Mouse (Mus musculus): ENCODE measurements around the gene Fhl2.

Gene Fhl2

DNA sequence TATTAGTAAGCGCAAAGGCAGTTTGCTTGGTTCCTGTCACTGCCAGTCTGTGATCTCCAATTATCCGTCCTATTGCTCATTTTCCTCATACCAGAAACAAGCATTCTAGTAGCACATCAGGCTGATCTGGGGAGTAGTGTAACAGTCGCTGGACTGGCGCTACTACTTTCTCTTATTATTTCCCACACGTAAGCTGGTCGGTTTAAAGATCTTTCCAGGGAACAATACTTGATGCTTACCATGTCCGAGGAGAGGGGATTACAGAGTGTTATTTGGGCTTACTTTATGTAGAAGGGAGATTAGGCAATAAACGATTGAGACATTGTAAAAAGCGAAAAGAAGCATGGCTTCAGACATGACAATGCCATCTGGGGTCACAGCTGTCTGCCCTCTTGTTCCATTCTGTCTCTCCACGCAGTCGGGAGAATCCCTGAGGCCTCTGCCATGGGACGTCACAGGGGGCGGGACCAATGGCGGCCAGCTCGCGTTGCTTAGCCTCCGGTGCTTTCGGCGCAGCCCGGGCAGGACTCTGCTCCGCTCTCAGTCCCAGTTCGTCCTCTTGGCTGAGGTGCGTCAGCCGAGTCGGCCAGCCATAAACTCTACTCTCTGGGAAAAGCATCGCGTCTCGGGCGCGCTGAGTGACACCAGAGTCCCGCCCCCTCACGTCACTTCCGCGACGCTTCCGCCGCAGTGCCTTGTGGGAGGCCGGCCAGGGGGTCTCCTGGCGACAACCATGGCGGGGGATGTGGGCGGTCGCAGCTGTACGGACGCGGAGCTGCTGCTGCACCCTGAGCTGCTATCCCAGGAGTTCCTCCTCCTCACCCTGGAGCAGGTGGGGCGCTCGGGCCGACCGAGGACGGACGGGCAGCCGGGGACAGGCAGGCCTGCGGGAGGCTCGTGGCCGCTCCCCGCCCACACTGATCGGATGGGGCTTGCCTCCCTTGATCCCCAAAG, 98.5 kb downstream of the Fhl2 start, which contains the start of the genes Tgfbrap1 and AI597479:
Gene Tgfbrap1 (minus strand): TSS at position 607 of the 954 bp plus-strand sequence.
Gene AI597479 (plus strand): TSS at position 680 of the 954 bp plus-strand sequence.
- peak; percentile 91 to 92 for DNase-seq

DNA sequence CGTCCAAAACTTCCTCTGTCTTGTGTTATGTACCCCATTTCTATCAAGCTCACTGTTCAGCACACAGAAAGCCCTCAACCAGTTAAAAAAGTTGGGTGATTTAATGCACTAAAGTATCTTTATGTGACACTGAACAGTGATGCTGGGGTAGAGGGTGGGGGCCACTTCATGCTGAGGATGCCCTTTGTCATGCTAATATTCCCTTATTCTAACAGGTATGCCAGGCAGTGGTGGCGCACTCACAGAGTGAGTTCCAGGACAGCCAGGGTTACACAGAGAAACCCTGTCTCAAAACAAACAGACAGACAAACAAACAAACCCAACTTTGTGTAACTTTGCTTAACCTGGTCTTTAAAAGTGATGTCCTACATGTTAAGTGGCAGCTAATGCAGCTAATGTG, 102.6 kb downstream of the Fhl2 start:
- no peak for DNase-seq

DNA sequence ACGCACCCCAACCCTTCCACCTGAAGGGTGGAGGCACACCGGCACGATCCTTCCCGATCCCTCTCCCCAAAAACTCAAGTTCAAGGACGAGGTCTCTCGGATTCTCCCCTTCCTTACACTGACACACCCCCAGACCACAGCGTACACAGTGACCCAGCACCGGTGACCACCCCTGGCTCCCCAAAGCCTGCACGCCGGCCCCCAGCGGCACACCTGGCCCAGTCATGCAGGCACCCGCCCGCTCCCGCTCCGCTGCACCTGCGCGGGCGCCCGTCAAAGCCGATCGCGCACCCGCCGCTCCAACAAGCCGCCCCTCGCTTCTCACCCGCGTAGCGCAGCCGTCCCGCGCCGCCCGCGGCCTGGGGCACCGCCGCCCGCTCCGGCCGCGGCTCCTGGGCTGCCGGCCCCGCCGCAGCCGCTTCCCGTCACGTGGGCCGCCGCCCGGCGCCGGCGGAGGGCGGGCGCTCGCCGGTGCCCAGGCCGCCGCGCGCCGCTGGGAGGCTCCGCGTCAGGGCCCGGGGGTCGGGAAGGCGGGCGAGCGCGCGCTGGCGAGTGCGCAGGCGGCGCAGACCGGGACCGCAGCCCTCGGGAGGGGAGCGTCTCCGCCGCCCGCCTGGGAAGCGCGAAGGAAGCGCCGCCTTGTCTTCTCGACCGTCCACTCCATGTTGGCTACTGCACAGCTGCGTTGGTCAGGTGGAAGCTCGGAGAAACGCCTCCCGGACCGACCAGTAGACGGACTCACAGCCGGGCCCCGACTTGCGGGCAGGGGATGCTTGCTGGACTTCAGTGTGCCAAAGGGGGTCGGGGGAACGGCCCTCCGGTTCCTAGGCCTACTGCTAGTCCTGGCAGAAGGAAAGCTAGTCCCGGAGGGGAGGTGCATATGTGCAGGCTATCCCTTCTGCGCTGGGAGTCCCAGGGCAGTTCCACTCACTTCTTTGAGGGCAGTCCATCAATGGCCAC, 104.4 kb downstream of the Fhl2 start:
- DNase-seq: peak; percentile 59 to 72

DNA sequence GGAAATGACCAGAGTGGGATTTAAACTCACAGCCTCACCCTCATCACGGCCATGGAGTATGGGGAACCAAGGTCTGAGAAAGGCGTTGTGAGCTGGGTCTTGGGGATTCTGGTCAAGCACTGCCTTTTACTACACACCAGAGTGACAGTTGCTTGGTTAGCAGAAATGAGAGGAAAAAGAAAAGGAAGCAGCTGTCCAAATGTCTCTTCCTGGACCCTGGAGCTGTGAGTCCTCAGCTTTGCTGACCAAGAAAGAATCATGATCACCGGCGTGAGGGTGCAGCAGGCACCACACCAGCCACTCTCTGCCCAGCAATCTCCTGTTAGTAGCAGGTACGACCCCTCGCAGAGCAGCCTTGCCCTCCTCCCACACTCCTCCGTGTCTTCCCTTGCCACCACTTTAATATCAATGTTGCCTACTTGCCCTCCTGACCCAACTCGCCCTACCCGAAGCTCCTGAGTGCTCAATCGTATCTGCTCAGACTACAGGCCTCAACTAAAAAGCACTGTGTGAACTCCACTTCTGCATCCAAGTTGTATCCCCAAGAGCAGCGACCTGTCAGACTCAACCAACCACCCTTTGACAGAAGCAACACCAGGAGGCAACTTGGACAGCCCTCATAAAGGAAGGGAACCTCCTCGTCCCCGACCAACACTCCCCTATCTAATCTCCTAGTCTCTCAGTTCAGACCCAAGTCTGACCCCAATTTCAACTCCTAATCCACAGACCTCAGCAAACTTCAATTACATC, 105.3 kb downstream of the Fhl2 start:
- DNase-seq: no peak

GRCm38 (mm10) chr1:43090418-43090817, 106.4 kb downstream of the Fhl2 start:
- no peak for DNase-seq

GRCm38 (mm10) chr1:43082946-43083345, 113.8 kb downstream of the Fhl2 start:
- DNase-seq: no peak

DNA sequence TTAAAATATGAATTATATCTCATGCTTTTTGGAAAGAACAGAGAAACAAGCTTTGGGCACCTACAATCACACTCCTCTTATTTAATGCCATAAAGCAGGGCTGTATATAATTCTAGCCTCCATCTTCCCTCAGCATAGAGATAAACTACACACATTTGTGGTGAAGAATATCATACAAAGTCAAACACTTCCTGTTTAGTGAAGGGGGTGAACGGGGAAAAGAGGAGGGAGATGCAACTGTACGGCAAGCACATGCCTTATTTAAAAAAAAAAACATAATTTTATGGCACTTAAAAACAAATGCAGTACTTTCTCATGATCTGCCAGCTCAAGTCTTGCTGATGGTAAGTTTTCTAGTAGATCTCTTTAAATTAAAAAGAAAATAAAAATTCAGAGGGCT, 118.7 kb downstream of the Fhl2 start:
- no peak for DNase-seq

GRCm38 (mm10) chr1:43074791-43075190, 122.0 kb downstream of the Fhl2 start:
- DNase-seq: no peak
